Mouse (Mus musculus) right cerebral cortex, postnatal 25 days (tissue): Measurements from ENCODE around the gene 9930021J03Rik.

Source experiments
- DNase-seq: peaks from one replicate; pipeline ENCODE4 v3.0.0; 2022

Gene 9930021J03Rik

DNA sequence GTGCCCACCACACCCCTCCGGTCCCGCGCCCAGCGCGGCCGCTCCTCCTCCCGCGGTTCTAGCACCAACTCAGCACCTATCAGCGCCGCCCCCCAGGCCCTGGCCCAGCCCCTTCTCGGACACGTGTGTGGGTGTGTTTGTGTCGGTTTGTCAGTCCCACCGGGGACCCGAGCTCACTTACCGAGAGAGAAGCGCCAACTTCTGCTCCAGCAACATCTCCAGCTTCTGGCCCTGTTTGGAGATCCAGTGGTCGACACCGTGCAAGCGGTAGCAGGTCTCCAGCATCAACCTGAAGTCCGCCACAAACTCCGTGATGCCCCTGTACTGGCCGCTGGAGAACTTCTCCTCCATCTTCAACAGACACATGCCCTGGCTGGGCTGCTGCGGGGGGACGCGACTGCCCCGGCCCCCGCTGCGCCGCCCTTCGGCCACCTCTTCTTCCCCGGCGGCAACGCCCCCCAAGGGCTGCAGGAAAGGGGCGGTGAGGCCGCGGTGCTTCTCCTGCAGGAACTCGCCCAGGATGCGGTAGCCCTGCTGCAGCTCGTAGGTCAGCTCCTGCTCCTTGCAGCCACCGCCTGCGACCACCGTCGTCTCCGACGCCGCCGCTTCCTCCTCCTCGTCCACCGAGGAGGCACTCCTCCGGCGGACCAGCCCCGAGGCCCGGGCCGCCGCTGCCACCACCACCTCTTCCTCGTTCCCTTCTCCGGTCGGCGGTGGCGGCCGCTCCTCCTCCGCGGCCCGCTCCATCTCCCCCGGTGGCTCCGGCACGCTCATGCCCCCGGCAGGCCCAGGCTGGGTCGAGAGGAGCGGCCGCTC lies 480 bp downstream of the 9930021J03Rik start:
- DNase-seq = peak; percentile 57

DNA sequence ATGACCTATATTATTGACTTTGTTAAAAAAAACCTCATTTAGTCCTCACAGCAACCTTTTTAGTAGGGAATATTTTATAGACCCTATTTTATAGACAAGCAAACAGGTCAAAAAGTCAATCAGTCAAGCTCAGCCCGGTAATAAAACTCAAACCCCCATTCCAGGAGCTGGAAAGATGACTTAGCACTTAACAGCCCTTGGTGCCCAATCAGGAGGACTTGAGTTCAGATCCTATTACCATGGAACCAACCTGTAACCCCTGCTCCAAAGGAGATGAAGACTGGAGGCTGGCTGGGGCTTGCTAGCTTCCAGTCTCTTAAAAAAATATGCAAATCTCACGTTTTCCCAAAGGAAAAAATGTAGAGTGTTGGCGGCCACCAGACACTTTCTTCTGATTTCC lies 1.8 kb downstream of the 9930021J03Rik start:
- DNase-seq = no peak

- no peak for DNase-seq
Measured at GRCm38 (mm10) chr19:29797371-29797770, 8.4 kb downstream of the 9930021J03Rik start.

DNA sequence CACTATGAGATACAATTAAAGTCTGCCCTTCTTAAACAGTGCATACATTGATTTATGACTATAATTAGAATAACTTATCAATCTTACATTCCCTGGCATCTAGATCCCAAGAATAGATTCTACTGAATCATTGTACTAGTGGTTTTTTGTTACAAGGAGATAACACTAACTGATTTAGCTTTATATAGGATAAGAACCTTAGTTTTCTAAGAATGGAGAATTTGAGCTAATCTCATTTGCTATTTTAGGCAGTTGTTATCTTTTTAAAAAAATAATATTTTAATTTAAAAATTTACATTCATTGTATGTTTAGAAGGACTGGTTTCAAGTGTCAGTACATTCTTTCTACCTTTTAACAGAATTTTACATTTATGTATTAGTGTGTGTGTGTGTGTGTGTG lies 17.8 kb downstream of the 9930021J03Rik start:
- no peak for DNase-seq

DNA sequence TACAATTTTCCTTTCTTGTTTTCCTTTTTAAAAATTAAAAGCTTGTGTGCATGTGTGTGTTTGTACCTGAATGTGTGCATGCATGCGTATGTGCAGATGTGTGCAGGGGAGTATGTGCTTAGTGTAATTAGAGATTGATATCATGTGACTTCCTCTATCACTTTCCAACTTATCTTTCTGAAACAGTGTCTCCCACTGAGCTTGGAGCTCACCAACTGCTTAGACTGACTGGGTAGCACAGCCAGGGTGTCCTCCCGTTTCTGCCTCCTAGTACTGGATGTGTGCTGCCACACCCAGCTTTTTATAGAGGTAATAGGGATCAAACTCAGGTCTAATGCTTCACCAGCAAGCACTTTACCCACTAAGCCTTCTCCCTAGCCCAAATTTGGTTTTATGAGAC lies 22.9 kb downstream of the 9930021J03Rik start:
- DNase-seq = no peak

GRCm38 (mm10) chr19:29753939-29754338 lies 51.9 kb downstream of the 9930021J03Rik start:
- DNase-seq = no peak

DNA sequence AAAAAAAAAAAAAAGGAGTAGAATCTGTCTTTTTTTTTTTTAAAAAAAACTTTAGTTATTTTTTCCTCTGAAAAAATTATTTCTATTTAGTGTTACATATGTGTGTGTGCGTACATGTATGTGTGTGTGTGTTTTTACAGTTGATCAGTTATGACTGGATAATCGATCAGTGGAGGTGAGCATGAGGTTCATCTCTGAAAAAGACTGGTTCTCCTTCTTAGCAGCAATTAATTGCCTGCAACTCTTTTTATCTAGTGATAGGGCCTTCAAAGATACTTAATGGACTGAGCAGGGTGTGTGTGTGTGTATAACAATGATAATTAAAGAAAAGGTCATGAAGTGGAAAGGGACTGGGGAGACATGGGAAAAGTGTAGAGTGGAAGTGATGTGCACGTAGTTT lies 54.8 kb downstream of the 9930021J03Rik start:
- DNase-seq = no peak

DNA sequence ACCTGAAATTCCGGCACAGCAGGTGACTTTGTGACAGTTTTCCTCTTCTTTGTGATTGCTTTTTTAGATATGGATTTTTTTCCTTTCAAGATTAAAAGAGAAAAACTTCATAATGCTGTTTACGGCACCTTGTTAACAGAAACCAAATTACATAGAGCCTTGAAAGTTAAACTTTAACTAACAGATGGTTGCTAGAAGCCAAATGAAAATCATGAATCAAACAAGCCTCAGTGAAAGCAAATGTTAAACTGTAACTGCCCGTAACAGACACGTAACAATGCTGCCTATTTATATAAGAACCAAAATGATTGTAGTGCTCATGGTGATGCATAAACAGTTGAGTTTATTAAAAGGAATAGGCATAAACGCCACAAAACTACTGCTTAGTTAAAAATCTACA lies 62.3 kb downstream of the 9930021J03Rik start:
- no peak for DNase-seq

GRCm38 (mm10) chr19:29740661-29741060 lies 65.1 kb downstream of the 9930021J03Rik start:
- DNase-seq = no peak

DNA sequence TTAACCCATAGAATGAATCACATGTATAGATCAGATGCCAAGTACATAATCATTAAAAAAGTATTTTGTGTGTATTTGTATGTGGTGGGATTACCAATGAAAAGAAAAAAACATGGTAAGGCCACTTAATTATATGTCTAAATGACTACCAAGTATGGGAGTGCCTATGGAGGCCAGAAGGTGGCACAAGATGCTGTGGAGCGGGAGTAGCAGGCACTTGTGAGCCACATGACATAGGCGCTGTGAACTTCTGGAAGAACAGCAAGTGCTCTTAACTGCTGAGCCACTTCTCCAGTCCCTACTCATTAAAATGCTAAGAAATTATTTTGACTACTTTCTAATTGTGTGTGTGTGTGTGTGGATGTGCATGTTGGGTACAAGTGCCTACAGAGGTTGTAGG lies 66.2 kb downstream of the 9930021J03Rik start:
- no peak for DNase-seq

DNA sequence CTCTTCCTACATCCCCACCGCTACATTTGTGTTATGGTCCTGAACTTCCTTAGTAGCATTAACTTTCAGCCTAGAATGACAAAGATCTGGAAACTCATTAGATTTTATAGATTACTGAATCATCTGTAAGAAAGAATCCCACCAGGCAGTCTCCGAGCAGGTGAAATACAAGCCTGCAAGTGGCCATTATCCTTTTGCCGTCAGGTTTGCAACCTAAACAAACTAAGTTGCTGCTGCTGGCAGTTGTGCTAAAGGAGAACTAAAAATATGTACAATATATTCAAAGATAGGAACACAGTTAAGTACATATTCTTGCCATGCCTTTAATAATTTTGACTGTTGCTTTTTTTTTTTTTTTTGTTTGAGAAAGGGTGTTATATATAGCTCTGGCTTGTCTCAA lies 70.4 kb downstream of the 9930021J03Rik start:
- no peak for DNase-seq

DNA sequence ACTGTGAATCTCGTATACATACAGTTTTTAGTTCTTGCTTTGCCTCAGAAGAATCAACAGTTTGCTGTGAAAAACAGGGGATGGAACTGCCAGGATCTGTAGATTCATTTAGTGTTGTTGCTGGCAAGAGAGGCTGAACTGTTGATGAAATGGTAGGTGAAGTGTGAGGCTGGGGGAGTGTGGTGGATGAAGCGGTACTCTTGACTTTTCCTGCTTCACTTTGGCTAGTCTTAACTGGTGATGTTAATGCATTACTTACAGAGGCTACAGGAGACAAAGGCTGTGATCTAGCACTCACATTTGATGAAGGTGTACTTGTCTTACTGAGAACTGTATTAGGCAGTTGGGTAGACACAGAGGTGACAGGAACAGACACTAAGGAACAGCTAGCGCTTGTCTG lies 87.3 kb downstream of the 9930021J03Rik start:
- no peak for DNase-seq

DNA sequence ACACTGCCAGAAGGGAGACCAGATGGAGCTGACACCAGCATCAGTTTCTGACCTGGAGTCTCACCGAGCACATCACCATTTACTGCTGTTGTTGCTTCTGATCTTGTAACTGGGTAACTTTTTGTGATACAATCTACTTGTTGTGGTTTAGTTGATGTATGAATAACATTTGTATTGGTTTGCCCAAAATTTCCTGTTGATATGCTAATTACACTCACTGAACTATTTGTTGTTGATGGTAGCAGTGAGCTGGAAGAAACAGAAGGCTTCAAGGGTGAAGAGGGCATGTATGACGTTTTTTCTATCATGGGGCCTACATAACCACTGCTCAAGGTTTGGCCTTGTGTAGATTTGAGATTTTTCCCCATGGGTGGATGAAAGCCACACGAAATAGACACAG lies 87.9 kb downstream of the 9930021J03Rik start:
- no peak for DNase-seq

DNA sequence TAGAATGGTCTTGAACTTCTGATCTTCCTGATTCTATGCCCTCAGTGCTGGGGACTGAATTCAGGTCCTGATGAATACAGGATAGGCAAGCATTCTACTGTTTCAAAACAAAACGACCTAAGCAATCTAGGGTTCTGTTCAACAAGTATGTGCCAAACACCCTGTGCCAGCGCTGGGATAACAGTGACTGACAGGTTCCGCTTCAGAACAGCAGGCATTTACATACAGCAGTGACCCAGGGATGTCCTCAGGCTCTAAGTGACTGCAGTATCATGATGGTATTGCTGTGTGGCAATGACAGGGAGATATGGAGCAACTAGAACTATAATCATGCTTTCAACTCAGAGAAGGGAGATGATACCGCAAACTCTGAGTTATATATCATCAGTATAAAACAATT lies 92.3 kb downstream of the 9930021J03Rik start:
- DNase-seq = no peak

DNA sequence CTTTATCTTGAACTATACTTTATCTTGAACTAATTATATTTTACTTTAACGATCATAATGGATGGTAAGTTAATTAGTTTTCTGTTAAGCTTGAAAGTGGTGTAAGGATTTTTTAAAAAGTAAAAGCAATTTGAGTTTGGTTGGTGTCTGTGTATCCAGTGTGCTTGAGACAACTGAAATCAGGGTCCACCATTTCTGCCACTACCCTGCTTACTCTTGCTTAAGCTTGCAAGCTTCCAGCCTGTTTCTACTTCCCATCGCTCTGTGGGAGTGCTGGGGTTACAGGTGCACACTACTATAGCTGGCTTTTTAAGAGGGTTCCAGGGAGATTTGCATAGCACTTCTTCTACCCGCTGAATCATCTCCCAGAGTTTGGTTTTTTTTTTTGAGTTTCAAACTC lies 96.3 kb downstream of the 9930021J03Rik start:
- no peak for DNase-seq

GRCm38 (mm10) chr19:29708461-29708860 lies 97.3 kb downstream of the 9930021J03Rik start:
- no peak for DNase-seq

GRCm38 (mm10) chr19:29708003-29708402 lies 97.8 kb downstream of the 9930021J03Rik start:
- no peak for DNase-seq

GRCm38 (mm10) chr19:29707314-29707898 lies 98.4 kb downstream of the 9930021J03Rik start:
- DNase-seq = no peak

GRCm38 (mm10) chr19:29704436-29704835 lies 101.4 kb downstream of the 9930021J03Rik start:
- no peak for DNase-seq

- no peak for DNase-seq
Measured at GRCm38 (mm10) chr19:29701707-29702106, 104.1 kb downstream of the 9930021J03Rik start.

DNA sequence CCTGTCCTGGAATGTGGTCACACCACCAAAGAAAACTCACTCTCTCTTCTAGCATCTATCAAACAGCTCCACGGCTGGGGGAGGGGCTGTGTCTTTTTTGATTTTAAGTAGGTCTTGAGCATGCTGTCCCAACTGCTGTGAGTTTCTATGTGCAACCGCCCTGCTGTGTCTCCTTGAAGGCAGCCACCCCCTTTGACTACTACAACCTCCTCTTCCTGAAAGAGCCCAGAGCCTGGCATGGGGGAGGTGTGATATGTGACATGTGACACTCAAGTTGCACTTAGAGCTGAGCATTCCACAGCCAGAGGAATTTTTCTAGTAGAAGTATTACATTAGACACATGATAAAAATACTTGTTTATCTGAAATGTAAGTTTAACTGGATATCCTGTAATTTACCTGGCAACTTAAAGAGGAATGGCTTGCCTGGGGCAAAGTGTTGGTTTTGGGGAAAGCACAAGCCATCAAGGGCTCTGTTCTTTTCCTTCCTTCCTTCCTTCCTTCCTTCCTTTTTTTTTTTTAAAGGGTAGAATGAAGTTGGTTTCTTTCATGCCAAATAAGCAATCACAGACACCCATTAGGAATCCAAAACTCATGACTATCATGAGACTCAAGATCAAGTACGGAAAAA lies 108.4 kb downstream of the 9930021J03Rik start, which contains the start of gene Mlana:
Gene Mlana, plus strand, starts transcription at position 580 of the 630 bp plus-strand sequence.
- no peak for DNase-seq

DNA sequence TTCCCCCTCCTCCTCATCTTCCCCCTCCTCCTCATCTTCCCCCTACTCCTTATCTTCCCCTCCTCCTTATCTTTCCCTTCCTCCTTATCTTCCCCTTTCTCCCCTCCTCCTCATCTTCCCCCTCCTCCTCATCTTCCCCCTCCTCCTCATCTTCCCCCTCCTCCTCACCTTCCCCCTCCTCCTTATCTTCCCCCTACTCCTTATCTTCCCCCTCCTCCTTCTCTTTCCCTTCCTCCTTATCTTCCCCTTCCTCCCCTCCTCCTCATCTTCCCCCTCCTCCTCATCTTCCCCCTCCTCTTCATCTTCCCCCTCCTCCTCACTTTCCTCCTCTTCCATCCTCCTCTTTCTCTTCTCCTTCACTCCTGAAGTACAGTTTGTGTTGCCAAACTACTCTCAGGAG lies 108.9 kb downstream of the 9930021J03Rik start:
- DNase-seq = no peak

- no peak for DNase-seq
Measured at GRCm38 (mm10) chr19:29696309-29696708, 109.5 kb downstream of the 9930021J03Rik start.

DNA sequence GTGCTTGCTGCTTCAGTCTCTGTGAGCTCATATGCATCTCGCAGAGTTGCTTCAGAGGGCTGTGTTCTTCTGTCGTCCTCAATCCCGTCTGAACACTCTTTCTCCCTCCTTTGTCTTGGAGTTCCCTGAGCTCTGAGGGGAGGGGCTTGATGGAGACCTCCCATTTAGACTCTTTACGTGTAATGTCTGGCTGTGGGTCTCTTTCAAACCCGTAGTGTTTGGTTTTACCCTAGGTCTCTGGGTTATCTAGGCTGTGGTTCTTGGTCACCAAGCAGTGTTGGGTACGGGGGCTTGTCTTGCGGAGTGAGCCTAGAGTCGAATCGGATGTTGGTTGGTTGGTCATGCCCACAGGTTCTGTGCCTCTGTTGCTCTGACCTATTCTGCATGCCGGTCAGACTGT lies 110.7 kb downstream of the 9930021J03Rik start:
- DNase-seq = no peak
